Mouse (Mus musculus) liver (tissue): Measurements from ENCODE around the gene Atp8b4.
A peak's percentile ranks its signal among the peaks of the same experiment; 100 is the strongest.
"Not testable (repeated sequence)": the region's sequence is repeated elsewhere in the genome, so short reads cannot be mapped to it uniquely, and the experiment has no call there.

Source experiments
- DNase-seq: peaks from one replicate; pipeline ENCODE4 v3.0.0-alpha.2; 2020; ENCODE audit warnings: mixed read lengths

The Atp8b4 gene

DNA sequence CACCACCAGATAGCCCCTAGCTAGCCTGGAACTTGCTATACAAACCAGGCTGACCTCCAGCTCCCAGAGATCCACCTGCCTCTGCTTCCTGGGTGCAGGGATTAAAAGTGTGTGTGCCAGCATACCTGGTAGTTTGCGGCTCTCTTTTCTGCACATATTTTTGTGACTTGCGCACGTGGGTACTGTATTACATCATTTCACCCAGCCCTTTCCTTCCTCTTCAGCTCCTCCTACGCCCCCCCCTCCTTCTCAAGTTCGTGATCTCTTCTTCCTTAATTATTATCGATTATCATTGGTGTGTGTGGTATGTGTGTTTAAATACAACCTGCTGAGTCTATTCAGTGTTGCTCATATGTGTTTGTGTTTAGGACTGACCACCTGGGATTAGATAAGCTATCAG is at the start of gene Atp8b4:
Gene Atp8b4 (minus strand): TSS at position 154 of the 400 bp plus-strand sequence.
- DNase-seq, result no peak

DNA sequence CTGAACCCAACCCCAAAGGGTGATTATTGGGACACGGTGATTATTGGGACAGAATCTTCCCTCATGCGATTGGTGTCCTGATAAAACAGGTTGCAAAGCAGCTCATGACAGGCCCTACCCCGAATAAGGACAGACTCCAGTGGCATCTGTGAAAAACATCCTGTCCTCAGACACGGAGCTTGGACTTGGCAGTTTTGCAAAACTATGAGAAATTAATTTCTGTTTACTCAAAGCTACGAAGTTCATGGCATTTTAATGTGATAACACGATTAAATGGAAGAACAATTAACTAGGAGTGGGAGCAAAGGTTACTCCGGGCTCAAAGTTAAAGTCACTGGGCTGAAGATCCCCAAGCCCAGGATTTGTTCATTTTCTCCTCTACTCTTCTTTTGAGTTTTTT is 49.2 kb upstream of the Atp8b4 start:
- no peak for DNase-seq

DNA sequence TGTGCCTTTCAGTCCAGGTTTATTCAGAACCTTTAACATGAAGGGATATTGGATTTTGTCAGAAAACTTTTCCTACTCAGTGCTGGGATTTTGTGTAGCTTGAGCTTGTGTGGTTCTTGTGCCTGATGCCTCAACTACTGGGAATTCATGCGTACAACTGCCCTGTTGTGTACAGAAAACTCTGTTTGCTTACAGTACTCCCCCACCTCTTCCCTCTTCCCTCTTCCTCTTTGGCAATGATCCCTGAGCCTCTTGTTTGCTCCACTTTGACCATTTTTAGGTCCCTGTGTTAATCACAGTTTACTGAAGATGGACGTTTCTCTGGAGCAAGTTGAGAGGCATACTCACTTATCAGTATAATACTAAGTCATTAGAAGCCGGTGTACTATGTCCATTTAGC is 45.9 kb upstream of the Atp8b4 start:
- DNase-seq, result no peak

DNA sequence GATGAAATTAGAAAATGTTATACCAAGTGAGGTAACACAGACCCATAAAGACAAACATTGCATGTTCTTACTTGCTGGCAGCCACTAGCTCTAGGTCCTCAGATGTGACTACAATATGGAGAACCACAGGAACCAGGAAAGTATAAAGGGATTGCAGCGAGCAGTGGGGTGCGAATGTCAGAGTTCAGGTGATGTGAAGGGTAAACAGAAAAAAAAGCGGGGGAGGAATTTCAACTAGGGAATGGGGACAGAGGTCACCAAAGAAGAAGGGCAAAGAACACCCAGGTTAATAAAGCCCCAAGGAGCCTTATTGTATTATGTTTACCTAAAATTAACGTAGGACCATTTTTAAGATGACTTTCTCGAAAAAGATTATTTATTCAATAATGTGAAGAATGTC is 44.8 kb upstream of the Atp8b4 start:
- DNase-seq, result no peak

DNA sequence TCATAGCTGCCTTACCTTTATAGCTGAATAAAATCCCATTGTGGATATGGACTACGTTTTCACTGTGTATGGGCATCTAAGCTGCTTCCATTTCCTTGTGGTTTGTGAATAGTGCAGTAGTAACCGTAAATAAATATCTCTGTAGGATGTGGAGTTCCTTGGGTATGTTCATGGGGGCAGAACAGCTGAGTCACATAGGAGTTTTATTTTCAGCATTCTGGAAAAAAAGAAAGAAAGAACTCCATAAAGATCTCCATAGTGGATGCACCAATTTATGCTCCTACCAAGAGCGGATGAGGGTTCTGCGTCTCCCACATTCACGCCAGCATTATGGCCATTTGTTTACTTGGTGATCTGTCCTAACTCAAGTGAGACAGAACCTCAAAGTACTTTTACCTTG is 41.7 kb upstream of the Atp8b4 start:
- no peak for DNase-seq

DNA sequence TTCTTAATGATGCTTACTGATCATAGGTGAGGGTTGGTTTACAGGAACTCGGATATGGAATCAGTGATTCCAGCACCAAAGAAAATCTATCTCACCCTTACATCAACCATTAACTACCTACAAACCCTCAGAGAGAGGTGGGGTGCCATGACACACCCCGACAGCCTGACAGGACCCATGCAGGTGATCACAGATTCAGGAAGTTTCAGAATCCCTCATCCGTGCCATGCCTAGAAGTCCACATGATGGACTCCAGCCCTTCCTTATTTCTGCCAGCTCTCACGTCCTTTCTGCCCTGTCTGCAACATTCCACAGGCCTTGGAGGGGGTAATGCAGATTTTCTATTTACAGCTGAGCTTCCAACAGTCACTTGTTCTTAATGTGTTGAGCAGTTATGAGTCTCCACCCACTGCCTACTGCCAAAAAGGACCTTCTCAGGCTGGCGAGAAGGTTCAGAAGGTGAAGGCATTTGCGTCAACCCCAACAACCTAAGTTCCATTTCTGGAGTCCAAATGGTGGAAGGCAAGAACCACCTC is 40.0 kb upstream of the Atp8b4 start:
- DNase-seq, result no peak

DNA sequence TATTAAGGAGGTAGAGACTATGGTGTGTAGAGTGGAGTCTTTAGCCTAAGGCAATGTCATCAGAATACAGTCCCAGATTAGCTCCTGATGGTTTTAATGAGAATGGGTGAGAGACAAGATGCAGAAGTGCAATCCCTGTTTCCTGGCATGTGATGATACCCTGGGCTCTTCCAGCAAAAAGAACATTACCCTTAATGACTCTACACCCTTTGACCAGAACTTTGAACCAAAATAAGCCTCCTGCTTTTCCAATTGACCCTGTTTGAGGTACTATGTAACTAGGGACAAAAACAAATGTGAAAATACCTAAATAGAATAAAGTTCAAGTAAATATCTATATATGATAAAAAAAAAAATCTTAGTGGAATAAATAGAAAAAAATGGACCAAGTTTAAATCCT is 37.2 kb upstream of the Atp8b4 start:
- DNase-seq, result no peak

DNA sequence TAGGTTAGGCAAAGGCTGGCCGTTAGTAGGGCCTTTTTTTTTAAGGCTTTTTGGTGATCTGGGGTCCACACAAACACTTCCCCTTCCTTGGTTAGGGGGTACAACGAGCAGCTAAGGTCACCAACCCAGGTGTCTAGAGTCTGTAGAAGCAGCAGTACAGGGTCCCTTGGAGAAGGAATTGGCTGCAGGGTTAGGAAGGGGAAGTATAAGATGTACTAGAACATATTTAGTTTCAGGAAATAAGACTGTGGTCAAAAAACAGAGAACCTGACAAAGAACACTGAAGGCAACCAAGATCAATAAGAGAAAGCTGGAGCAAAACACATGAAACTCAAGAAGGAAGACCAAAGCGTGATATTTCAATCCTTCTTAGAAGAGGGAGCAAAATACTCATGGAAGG is 30.1 kb upstream of the Atp8b4 start:
- no peak for DNase-seq

DNA sequence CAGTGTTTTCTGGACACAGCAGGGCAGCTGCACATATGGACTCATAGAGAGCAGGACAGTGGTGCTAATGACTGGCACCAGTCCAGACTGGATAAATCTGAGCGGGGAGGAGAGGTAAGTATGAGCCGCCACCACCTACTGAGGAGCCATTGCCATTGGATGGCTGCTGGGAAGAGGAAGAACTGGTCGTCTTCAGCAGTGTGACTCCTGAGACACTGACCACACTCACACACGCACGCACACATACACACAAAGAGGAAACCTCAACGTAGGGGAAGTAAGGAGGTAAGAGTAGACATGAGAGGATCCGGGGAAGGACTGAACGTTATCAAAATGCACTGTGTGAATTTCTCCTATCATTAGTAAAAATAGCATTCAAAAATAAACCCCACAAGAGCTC is 27.0 kb upstream of the Atp8b4 start:
- no peak for DNase-seq

DNA sequence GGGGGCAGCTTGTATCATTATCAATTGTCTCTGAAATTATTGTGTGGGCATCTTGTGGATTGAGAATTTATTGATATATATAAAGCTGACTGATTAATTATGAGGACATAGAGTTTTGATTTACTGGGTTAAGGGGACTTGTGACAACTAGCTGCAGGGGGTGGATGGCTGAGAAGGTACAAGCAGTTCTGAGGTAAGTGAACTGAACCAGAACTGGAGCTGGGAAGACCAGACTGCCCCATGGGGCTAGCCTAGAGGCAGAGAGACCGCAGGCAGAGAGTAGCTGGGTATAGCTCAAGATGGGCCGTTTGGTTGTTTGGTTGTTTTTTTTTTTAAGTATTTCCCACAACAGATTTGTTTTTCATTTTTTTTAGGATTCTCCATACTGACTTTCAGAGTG is 23.8 kb upstream of the Atp8b4 start:
- no peak for DNase-seq

DNA sequence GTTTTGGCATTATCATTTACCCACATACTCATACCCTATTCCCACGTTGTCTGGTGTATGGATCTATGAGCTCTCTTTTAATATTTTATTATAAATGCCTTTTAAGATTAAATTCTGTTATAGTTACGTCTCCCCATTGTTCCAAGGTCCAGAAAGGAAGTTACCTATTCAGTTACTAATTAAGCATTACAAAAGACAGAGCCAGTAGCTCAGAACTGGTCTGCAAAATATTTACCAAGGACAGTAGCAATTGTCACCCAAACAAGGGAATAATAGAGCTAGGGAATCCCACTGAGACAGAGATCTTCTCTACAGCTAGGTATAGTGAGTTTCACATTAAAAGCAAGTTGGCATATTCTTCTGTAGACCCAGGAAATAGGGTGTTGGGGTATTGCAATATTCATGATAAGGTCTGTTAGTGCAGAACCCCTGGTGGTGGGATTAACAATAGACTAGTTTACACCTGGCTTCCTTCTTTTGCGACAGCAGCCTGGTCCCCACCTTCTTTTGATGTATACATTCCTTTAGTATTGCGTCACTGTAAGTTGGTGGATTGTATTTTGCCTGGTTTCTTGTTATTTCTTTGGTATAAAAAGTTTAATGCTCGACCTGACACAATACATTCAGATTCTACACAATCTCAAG is 22.7 kb upstream of the Atp8b4 start:
- not testable (repeated sequence) for DNase-seq

DNA sequence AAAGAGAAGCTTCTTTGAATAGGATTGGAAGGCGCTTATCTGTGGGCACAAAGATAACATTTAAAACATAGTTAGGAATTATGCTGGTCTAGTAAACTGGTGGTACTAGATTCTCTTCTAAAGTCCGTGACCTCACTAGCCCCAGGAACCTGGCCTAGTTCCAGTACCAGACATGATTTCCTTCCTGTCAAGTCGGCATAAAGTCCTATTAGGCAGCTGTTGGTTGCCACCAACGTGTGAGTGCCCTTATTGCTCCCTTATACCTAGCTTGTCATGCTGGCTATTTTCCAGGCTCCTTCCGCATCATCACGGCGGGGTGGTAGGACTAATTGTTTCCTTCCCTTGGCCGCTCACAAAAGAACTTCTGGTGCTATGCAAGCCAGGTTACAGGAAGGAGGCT is 21.6 kb upstream of the Atp8b4 start:
- DNase-seq, result no peak

DNA sequence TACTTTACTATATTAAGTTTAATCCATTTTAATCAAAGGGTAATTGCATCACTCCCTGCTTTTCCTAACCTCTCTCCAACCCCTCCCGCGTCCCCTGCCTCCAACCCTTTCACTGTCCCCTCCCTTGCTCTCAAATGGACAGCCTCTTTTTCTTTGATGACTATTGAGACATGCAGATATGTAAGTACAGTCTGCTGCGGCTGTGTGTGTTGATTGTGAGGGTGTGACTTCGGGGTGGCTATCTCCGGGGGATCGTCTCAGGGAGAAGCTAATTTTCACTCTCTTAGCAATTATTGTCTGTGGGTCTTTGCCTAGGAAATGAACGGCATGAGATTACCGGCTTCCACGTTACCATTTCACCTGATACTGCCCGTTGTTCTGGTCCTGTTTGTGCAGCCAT is 21.0 kb upstream of the Atp8b4 start:
- DNase-seq, result no peak

DNA sequence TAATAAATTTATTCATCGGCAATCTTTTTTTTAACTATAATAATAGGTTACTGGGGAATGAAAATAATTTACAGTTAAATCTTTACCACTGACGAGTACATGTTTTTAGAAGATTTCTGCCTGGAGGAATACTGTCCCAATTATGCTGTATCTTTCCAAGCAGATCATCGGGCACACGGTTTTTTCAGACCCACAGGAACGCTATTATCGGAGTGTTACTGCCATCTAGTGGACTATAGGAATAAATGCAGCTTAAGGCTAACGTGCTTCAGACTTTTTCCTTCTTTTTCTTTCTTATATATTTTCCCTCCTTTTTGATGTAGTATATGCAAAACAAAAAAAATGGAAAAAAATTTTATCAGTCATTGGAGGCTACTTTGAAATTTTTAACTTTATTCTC is 20.4 kb upstream of the Atp8b4 start:
- no peak for DNase-seq

DNA sequence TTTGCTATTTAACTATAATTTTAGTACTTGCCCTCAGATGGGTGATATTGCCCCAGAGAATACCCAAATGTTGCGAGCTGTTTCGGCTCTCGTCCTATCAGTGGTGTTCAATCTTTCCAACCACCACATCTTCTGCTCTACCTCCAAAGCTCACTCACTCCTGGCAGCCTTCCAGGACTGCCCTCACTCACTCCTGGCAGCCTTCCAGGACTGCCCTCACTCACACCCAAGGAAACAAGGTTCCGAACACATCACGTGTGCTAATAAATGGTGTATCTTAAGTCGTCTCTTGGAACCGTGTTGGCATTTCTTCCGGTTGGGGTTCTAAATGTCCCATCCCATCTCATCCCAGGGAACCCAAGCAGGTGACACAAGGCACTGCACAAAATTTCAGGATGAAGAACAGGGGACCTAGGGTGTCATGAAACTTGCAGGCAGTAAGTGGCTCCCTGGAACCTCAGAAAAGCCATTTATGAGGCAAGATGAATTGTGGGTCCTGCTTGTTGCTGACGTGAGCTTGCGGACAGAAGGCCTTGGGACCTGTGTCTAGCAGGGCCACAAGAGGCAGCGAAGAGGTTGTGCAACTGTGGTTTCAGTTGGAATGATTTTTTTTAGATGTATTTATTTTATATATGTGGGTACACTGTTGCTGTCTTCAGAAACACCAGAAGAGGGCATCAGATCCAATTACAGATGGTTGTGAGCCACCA is 19.6 kb upstream of the Atp8b4 start:
- no peak for DNase-seq

DNA sequence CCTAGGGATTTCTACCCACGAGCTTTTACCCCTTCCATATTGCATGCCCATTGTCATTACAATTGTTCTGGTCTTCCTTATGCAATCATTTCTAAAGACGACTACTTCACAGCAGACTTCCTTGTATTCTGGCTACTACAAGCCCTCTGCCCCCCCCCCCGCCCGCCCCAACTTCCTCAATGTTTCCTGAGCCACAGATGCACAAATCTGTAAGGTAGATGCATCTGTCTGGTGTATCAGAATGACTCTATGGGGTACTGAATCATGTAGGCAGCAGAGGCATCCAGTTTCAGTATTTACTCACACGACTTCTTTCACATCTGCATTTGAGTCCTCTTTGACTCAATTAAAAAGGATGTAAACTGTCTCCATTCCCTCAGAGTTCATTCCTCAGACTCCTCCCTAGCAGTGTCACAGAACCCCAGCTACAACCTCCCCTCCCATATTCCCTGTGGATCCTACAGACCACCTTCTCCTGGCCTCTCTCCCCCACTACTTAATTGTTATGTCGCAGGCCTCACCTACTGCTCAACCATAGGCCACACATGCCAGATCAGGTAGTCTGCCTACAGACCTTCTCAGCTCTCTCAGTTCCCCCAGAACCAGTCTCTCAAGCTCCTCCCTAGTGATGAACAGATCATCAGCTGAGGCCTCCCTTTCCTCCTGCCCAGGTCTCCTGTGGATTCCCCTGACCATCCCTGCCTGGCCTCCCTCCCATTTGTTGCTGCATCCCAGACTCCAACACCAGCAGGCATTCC is 14.8 kb upstream of the Atp8b4 start:
- DNase-seq, result no peak

DNA sequence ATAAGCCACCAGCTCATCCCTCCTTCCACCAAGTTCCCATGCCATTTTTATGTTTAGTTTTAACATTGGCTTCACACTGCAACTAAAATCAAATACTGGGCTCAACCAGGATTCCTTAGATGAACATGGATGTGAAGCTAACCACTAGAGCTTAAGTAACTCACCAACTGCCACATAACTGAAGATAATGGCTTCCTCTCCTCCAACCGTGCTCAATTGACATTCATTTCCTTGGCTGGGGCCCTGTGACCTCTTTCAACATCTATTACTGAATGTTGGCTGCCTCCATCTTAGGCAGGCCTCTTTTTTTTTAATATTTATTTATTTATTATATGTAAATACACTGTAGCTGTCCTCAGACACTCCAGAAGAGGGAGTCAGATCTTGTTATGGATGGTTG is 7.8 kb upstream of the Atp8b4 start:
- DNase-seq, result no peak

DNA sequence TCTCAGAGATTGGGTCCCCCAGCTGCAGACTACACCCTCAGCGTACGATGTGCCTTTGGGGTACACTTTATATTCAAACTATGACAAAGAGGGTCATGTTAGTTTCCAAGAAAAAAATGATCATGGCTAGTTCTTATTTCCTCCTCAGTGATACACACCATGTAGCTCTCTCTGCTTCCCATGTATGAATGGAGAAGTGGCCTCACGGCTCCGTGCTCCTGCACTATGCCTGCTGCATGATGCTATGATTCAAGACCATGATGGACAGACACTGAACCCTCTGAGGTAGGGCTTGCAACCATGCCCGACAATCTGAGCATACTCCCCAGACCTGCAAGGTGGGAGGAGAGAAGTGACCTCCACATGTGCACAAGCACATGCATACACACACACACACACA is 7.0 kb upstream of the Atp8b4 start:
- DNase-seq, result no peak

DNA sequence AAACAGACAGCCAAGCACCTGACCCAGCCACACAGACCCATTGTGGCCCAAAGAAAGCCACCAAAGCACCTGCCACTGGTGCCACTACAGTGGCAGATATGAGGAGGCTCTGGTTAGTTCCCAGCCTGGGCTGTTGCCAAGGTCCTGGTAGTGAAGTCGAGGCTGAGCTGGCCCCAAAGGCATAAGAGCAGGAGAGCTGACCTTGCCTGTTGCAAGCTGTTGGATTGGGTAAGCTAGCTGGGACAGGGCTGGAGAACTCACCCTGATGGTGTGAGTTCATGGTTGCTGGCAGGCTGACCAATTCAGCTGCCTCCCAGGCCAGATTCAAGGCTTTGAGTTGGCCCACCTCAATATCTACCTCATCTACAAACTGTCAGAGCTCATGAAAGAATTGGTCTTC is 4.7 kb upstream of the Atp8b4 start:
- no peak for DNase-seq

DNA sequence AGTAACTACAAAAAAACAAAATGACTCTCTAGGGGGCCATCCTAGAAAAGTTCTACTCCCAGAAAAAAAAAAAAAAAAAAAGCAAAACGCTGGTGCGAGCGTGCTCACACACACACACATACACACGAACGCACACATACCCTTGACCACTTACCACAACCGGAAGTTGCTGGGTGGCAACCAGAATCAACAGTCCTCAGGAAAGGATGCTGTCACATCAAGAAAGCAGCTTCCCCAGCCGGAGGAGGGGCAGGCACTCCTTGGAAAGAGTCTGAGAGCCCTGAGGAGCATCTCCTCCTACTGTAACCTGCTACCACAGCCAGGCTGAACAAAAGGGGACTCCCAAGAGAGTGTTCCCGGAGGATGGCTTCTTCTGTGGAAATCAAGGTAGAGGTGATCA is 744 bp downstream of the Atp8b4 start:
- peak; percentile 17 for DNase-seq

DNA sequence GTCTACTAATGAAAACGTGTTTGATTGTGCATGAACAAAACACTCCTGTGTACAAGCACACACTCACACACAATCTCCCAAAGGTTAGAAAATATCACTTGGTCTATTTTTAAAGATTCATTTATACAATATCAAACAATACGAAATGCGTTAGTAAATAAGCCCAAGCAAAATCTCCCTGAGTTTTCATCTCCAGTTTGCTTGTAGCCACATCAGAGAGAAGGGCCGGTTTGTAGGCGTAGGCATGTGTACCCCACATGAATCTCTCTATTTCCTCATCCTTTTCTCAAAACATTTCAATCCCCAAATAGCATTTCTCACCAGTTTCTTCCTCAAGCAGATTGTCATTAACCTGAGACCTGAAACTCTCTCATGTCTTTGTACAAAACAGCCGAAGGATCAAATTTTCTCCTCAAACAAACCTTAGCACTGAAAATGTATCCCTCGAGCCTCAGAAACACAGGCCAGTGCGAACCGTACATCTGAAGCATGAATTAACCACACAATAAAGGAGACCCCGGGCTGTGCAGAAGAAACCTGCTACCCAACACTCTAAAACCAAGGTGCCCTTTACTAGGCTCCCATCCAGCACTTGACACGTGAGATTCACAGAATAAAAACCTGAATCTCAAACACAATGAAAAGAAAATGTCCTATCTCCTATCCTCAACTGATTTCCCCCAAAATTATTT is 1.6 kb downstream of the Atp8b4 start:
- DNase-seq, result no peak

DNA sequence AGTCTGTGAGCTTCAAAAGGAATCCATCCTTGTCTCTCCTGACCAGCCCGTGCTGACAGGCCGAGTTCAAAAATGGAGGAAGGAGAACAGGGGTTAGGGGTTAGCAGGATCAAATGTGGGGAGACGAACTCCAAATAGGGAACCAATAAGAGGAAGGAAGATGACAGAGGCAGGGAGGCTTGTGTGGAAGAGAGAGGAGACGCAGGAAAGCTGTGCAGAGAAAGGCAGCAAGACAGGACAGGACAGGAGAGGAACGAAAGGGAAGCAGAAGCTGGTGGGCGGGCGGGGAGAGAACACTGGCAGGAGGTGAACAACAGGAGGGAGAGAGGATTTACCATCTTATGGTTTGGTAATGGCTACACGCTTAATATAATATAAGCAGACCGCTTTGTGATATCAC is 3.6 kb downstream of the Atp8b4 start:
- no peak for DNase-seq
